Mouse (Mus musculus) liver, embryonic 14.5 days (tissue): ENCODE results near the gene Shld1.

ENCODE experiments used
- CTCF ChIP-seq: IDR thresholded peaks from 2 replicates; pipeline ENCODE4 v1.5.1; 2016; ENCODE audit warnings: antibody characterized with exemption, low read depth, control low read depth
- EP300 ChIP-seq: IDR thresholded peaks from 2 replicates; pipeline ENCODE4 v1.6.1; 2016; ENCODE audit warnings: antibody characterized with exemption, low read depth

DNA sequence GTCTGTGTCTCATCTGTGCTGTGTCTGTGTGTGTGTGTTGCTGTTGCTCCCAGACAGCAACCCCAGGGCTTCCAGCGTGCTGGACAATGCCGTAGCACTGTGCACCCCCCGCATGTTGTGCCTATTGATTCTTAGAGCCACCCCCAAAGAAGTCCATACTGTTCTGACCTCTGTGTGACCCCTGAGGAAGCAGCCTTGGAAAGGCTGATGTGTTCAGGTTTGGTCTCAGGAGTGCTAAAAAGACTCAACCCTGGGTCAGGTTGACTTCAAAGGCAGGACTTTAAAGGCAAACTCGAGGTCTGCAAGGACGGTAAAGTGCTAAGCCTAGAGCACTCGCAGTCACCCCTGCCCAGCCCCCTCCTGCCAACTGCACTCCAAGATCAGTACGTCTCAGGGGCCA lies 11.0 kb downstream of the Shld1 start:
- no peak for TF ChIP-seq CTCF
- no peak for TF ChIP-seq EP300
